Mouse (Mus musculus): ENCODE results near the gene Adap1.

Adap1 gene

GRCm38 (mm10) chr5:139286142-139286941 lies 39.1 kb downstream of the Adap1 start:
- in situ Hi-C loops (cut with MseI, MboI): no loop called here

GRCm38 (mm10) chr5:139285383-139286067 lies 39.9 kb downstream of the Adap1 start:
- in situ Hi-C loops (cut with MseI, MboI): no loop called here

- in situ Hi-C loops (cut with MseI, MboI): no loop called here
These were observed 41.8 kb downstream of the Adap1 start for GRCm38 (mm10) chr5:139283460-139284180.

- in situ Hi-C loops (cut with MseI, MboI): no loop called here
These were observed 43.2 kb downstream of the Adap1 start for GRCm38 (mm10) chr5:139282191-139282590.

GRCm38 (mm10) chr5:139281373-139282112 lies 43.9 kb downstream of the Adap1 start:
- in situ Hi-C loops (cut with MseI, MboI): no loop called here

GRCm38 (mm10) chr5:139277287-139277686 lies 48.1 kb downstream of the Adap1 start:
- in situ Hi-C loops (cut with MseI, MboI): no loop called here

- in situ Hi-C loops (cut with MseI, MboI): no loop called here
These were observed 53.3 kb downstream of the Adap1 start for GRCm38 (mm10) chr5:139271994-139272554.

- in situ Hi-C loops (cut with MseI, MboI): no loop called here
These were observed 54.5 kb downstream of the Adap1 start for GRCm38 (mm10) chr5:139270806-139271521.

- in situ Hi-C loops (cut with MseI, MboI): no loop called here
These were observed 57.8 kb downstream of the Adap1 start for GRCm38 (mm10) chr5:139267661-139268060.

- in situ Hi-C loops (cut with MseI, MboI): no loop called here
These were observed 64.0 kb downstream of the Adap1 start for GRCm38 (mm10) chr5:139261403-139261802.

- in situ Hi-C loops (cut with MseI, MboI): no loop called here
These were observed 65.6 kb downstream of the Adap1 start for GRCm38 (mm10) chr5:139259853-139260252.

- in situ Hi-C loops (cut with MseI, MboI): no loop called here
These were observed 66.9 kb downstream of the Adap1 start for GRCm38 (mm10) chr5:139258371-139259035.

GRCm38 (mm10) chr5:139257818-139258217 lies 67.6 kb downstream of the Adap1 start:
- in situ Hi-C loops (cut with MseI, MboI): no loop called here

- in situ Hi-C loops (cut with MseI, MboI): no loop called here
These were observed 68.2 kb downstream of the Adap1 start for GRCm38 (mm10) chr5:139257265-139257664.

GRCm38 (mm10) chr5:139256211-139256765 lies 69.1 kb downstream of the Adap1 start:
- in situ Hi-C loops (cut with MseI, MboI): no loop called here

- in situ Hi-C loops (cut with MseI, MboI): no loop called here
These were observed 69.6 kb downstream of the Adap1 start for GRCm38 (mm10) chr5:139255777-139256176.

GRCm38 (mm10) chr5:139254938-139255337 lies 70.5 kb downstream of the Adap1 start:
- in situ Hi-C loops (cut with MseI, MboI): no loop called here

- in situ Hi-C loops (cut with MseI, MboI): no loop called here
These were observed 72.1 kb downstream of the Adap1 start for GRCm38 (mm10) chr5:139253301-139253741.

- in situ Hi-C loops (cut with MseI, MboI): no loop called here
These were observed 72.5 kb downstream of the Adap1 start for GRCm38 (mm10) chr5:139252910-139253245.

Data from mouse trophoblast stem cell (cell line).